Mouse (Mus musculus) right cerebral cortex, adult 18-20 months (tissue): ENCODE measurements around the gene Rgs7.

Experiments used
- DNase-seq: peaks from one replicate; pipeline ENCODE4 v3.0.0; 2022; ENCODE audit warnings: mixed read lengths

The Rgs7 gene

GRCm38 (mm10) chr1:175143051-175143450, 349.2 kb downstream of the Rgs7 start:
- DNase-seq: peak; percentile 49

GRCm38 (mm10) chr1:175128525-175128924, 363.8 kb downstream of the Rgs7 start:
- peak; percentile 39 for DNase-seq

- no peak for DNase-seq
These were observed 367.9 kb downstream of the Rgs7 start for GRCm38 (mm10) chr1:175124416-175124815.

- DNase-seq: no peak
These were observed 373.3 kb downstream of the Rgs7 start for GRCm38 (mm10) chr1:175118904-175119555.

GRCm38 (mm10) chr1:175108270-175108860, 383.9 kb downstream of the Rgs7 start:
- DNase-seq: peak; percentile 63

GRCm38 (mm10) chr1:175106315-175106714, 386.0 kb downstream of the Rgs7 start:
- no peak for DNase-seq

- DNase-seq: no peak
These were observed 386.9 kb downstream of the Rgs7 start for GRCm38 (mm10) chr1:175105426-175105825.

- no peak for DNase-seq
These were observed 395.3 kb downstream of the Rgs7 start for GRCm38 (mm10) chr1:175097014-175097413.

GRCm38 (mm10) chr1:175082104-175082503, 410.2 kb downstream of the Rgs7 start:
- no peak for DNase-seq

GRCm38 (mm10) chr1:175079819-175080608, 412.3 kb downstream of the Rgs7 start:
- no peak for DNase-seq

GRCm38 (mm10) chr1:175073500-175074232, 418.6 kb downstream of the Rgs7 start:
- DNase-seq: no peak

- DNase-seq: peak; percentile 47
These were observed 422.5 kb downstream of the Rgs7 start for GRCm38 (mm10) chr1:175069758-175070290.

GRCm38 (mm10) chr1:175049121-175049520, 443.2 kb downstream of the Rgs7 start:
- no peak for DNase-seq

- peak; percentile 61 for DNase-seq
These were observed 451.0 kb downstream of the Rgs7 start for GRCm38 (mm10) chr1:175041167-175041817.

GRCm38 (mm10) chr1:175040038-175040437, 452.3 kb downstream of the Rgs7 start:
- no peak for DNase-seq

- DNase-seq: no peak
These were observed 452.7 kb downstream of the Rgs7 start for GRCm38 (mm10) chr1:175039567-175039966.

- no peak for DNase-seq
These were observed 456.8 kb downstream of the Rgs7 start for GRCm38 (mm10) chr1:175035461-175035860.

GRCm38 (mm10) chr1:175032015-175032414, 460.3 kb downstream of the Rgs7 start:
- DNase-seq: no peak

- no peak for DNase-seq
These were observed 463.5 kb downstream of the Rgs7 start for GRCm38 (mm10) chr1:175028716-175029204.

- DNase-seq: no peak
These were observed 464.0 kb downstream of the Rgs7 start for GRCm38 (mm10) chr1:175028267-175028666.

GRCm38 (mm10) chr1:175025781-175026309, 466.5 kb downstream of the Rgs7 start:
- DNase-seq: no peak

- no peak for DNase-seq
These were observed 468.2 kb downstream of the Rgs7 start for GRCm38 (mm10) chr1:175024136-175024535.
